Mouse (Mus musculus) lung, postnatal 0 days (tissue): Measurements from ENCODE around the gene Tm4sf5.
"Not testable (repeated sequence)": the region's sequence is repeated elsewhere in the genome, so short reads cannot be mapped to it uniquely, and the experiment has no call there.

Experiments
- CTCF ChIP-seq: IDR thresholded peaks from 2 replicates; pipeline ENCODE4 v1.5.1; 2016; ENCODE audit warnings: antibody characterized with exemption, mild to moderate bottlenecking
- EP300 ChIP-seq: IDR thresholded peaks from 2 replicates; pipeline ENCODE4 v1.6.1; 2016; ENCODE audit warnings: antibody characterized with exemption, mild to moderate bottlenecking, control low read depth

DNA sequence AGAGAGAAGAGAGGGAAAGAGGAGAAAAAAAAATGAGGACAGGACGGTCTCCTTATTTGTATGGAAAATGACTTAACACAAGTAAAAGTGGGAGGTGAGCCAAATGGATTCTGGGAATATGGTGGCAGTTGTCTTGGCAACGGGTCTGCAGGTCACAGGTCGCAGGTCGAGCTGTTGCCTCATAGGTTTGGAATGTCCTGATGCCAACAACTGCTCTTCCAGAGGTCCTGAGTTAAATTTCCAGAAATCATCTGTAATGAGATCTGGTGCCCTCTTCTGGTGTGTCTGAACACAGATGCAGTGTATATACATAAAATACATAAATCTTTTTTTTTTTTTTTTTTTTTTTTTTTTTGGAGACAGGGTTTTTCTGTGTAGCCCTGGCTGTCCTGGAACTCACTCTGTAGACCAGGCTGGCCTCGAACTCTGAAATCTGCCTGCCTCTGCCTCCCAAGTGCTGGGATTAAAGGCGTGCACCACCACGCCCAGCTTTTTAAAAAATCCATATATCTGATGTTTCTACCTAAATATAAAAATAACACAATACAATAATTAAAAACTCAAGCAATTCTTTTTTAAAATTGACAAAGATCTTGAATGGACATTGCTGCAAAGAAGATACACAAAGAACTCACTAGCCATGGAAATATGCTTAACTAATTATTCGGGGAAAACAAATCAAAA lies 18.4 kb downstream of the Tm4sf5 start:
- TF ChIP-seq CTCF: peak; percentile 16
- not testable (repeated sequence) for TF ChIP-seq EP300
